Mouse (Mus musculus) midbrain, embryonic 16.5 days (tissue): ENCODE results near the gene Gtf3c5. TPM values are rescaled to one million over a fixed set of nuclear protein-coding genes. Genes with fewer than 3 reads are reported as not detected.

Experiments
- ATAC-seq: fragments of 200-750 bp; cut with Nextera tagmentation; 2 replicates; pipeline ENCODE4 v1.8.0; 2017; ENCODE audit warnings: moderate TSS enrichment
- H3K27ac ChIP-seq: fragments of 300-500 bp; sonication (generic); 2 replicates; pipeline ENCODE4 v1.5.1; 2014; ENCODE audit warnings: mild to moderate bottlenecking, low read length, mixed read lengths
- H3K27me3 ChIP-seq: fragments of 300-500 bp; sonication (generic); 2 replicates; pipeline ENCODE4 v1.6.1; 2014; ENCODE audit warnings: low read depth, low read length, mixed read lengths; ENCODE audit not compliant: control insufficient read depth, insufficient read depth
- H3K36me3 ChIP-seq: fragments of 300-500 bp; sonication (generic); 2 replicates; pipeline ENCODE4 v1.6.1; 2014; ENCODE audit warnings: mild to moderate bottlenecking, low read length, moderate library complexity, mixed read lengths; ENCODE audit not compliant: control insufficient read depth, insufficient read depth
- H3K4me1 ChIP-seq: fragments of 300-500 bp; sonication (generic); 2 replicates; pipeline ENCODE4 v1.6.1; 2014; ENCODE audit warnings: mild to moderate bottlenecking, low read length, mixed read lengths; ENCODE audit not compliant: control insufficient read depth, insufficient read depth
- H3K4me2 ChIP-seq: fragments of 300-500 bp; sonication (generic); 2 replicates; pipeline ENCODE4 v1.6.1; 2014; ENCODE audit warnings: mild to moderate bottlenecking, low read length, mixed read lengths
- H3K4me3 ChIP-seq: fragments of 300-500 bp; sonication (generic); 2 replicates; pipeline ENCODE4 v1.5.1; 2014; ENCODE audit warnings: low read depth, mild to moderate bottlenecking, low read length, moderate library complexity, mixed read lengths
- H3K9ac ChIP-seq: fragments of 300-500 bp; sonication (generic); 2 replicates; pipeline ENCODE4 v1.6.1; 2014; ENCODE audit warnings: low read depth, low read length, mixed read lengths
- H3K9me3 ChIP-seq: fragments of 300-500 bp; sonication (generic); replicated peaks from 2 replicates; pipeline ENCODE4 v1.6.1; 2014; ENCODE audit warnings: mild to moderate bottlenecking, low read length, mixed read lengths; ENCODE audit not compliant: control insufficient read depth, poor library complexity, severe bottlenecking
- WGBS: fragments of 180-500 bp; shearing (Covaris S2); extraction: QIAGEN DNeasy Blood & Tissue Kit; methylation state at CpG from one replicate; pipeline ENCODE4 v1.1.7; 2014; 5-methylcytosine and 5-hydroxymethylcytosine counted together
- polyA plus RNA-seq: library from polyadenylated mRNA; unstranded; fragments of >200 nt; fragmentation: Nextera tagmentation; extraction: Ambion mirVana; gene quantifications from 2 replicates; pipeline ENCODE4 v1.2.1, GENCODE M21; 2015

Gene Gtf3c5
- polyA plus RNA-seq, 1 experiment from 2014 or later = 42.3 TPM

- H3K4me3 ChIP-seq = no peak overlapping the region
- H3K9ac ChIP-seq = no peak overlapping the region
- no peaks in the 10 kb centered on the region; the same call in 1 of the 2 replicates for H3K4me1 ChIP-seq
- no peaks in the 10 kb centered on the region for H3K9me3 ChIP-seq
- no peaks in the 10 kb centered on the region for H3K36me3 ChIP-seq
- no peak overlapping the region for H3K27ac ChIP-seq
- ATAC-seq = no peak
- WGBS = 24% methylated on average over 2 of the region's 2 CpGs
- no peak overlapping the region for H3K4me2 ChIP-seq
- H3K27me3 ChIP-seq = peaks cover 12% of the 10 kb centered on the region
These were observed 37.6 kb upstream of the Gtf3c5 start for GRCm38 (mm10) chr2:28621111-28621510.

GRCm38 (mm10) chr2:28620522-28620921 is 37.0 kb upstream of the Gtf3c5 start:
- Histone ChIP-seq H3K9ac (no peak overlapping the region), H3K27ac (no peak overlapping the region), H3K27me3 (peaks cover 12% of the 10 kb centered on the region), H3K4me1 (no peaks in the 10 kb centered on the region; the same call in 1 of the 2 replicates), H3K36me3 (no peaks in the 10 kb centered on the region), H3K9me3 (no peaks in the 10 kb centered on the region), H3K4me3 (no peak overlapping the region), H3K4me2 (no peak overlapping the region)
- ATAC-seq = no peak
- WGBS = 67% methylated on average over 10 of the region's 10 CpGs

- no peak overlapping the region for H3K4me3 ChIP-seq
- WGBS = 83% methylated on average over 6 of the region's 6 CpGs
- H3K9me3 ChIP-seq = no peaks in the 10 kb centered on the region
- H3K9ac ChIP-seq = no peak overlapping the region
- peaks cover 12% of the 10 kb centered on the region for H3K27me3 ChIP-seq
- H3K36me3 ChIP-seq = no peaks in the 10 kb centered on the region
- ATAC-seq = no peak
- no peak overlapping the region for H3K4me2 ChIP-seq
- no peaks in the 10 kb centered on the region; the same call in 1 of the 2 replicates for H3K4me1 ChIP-seq
- H3K27ac ChIP-seq = no peak overlapping the region
These were observed 35.8 kb upstream of the Gtf3c5 start for GRCm38 (mm10) chr2:28619369-28619768.

- H3K4me2 ChIP-seq = no peak overlapping the region
- H3K27ac ChIP-seq = no peak overlapping the region
- H3K36me3 ChIP-seq = no peaks in the 10 kb centered on the region
- H3K9me3 ChIP-seq = no peaks in the 10 kb centered on the region
- no peaks in the 10 kb centered on the region; the same call in 1 of the 2 replicates for H3K4me1 ChIP-seq
- H3K27me3 ChIP-seq = peaks cover 12% of the 10 kb centered on the region
- H3K4me3 ChIP-seq = no peak overlapping the region
- WGBS = 84% methylated on average over 6 of the region's 6 CpGs
- ATAC-seq = no peak
- no peak overlapping the region for H3K9ac ChIP-seq
These were observed 35.3 kb upstream of the Gtf3c5 start for GRCm38 (mm10) chr2:28618777-28619336.

- Histone ChIP-seq H3K9me3 (no peaks in the 10 kb centered on the region), H3K9ac (no peak overlapping the region), H3K4me1 (no peaks in the 10 kb centered on the region; the same call in 1 of the 2 replicates), H3K27me3 (peaks cover 12% of the 10 kb centered on the region), H3K27ac (no peak overlapping the region), H3K36me3 (no peaks in the 10 kb centered on the region), H3K4me2 (no peak overlapping the region), H3K4me3 (no peak overlapping the region)
- WGBS = 71% methylated on average over 8 of the region's 8 CpGs
- ATAC-seq = no peak
These were observed 34.2 kb upstream of the Gtf3c5 start for GRCm38 (mm10) chr2:28617498-28618486.

GRCm38 (mm10) chr2:28616874-28617273 is 33.3 kb upstream of the Gtf3c5 start:
- no peaks in the 10 kb centered on the region for H3K9me3 ChIP-seq
- no peak for ATAC-seq
- H3K27me3 ChIP-seq = peaks cover 11% of the 10 kb centered on the region
- H3K27ac ChIP-seq = no peak overlapping the region
- H3K36me3 ChIP-seq = no peaks in the 10 kb centered on the region
- H3K4me1 ChIP-seq = no peaks in the 10 kb centered on the region; the same call in 1 of the 2 replicates
- no peak overlapping the region for H3K9ac ChIP-seq
- no peak overlapping the region for H3K4me2 ChIP-seq
- 76% methylated on average over 9 of the region's 9 CpGs for WGBS
- no peak overlapping the region for H3K4me3 ChIP-seq

- Histone ChIP-seq H3K4me2 (no peak overlapping the region), H3K27ac (no peak overlapping the region), H3K9me3 (no peaks in the 10 kb centered on the region), H3K4me1 (no peaks in the 10 kb centered on the region), H3K4me3 (no peak overlapping the region), H3K36me3 (no peaks in the 10 kb centered on the region), H3K27me3 (peaks cover 8% of the 10 kb centered on the region), H3K9ac (no peak overlapping the region)
- ATAC-seq = no peak
- WGBS = 39% methylated on average over 5 of the region's 5 CpGs
These were observed 32.8 kb upstream of the Gtf3c5 start for GRCm38 (mm10) chr2:28616358-28616757.

GRCm38 (mm10) chr2:28613599-28613998 is 30.0 kb upstream of the Gtf3c5 start:
- Histone ChIP-seq H3K27me3 (no peaks in the 10 kb centered on the region), H3K4me2 (no peak overlapping the region), H3K4me3 (no peak overlapping the region), H3K9ac (no peak overlapping the region), H3K27ac (no peak overlapping the region), H3K4me1 (no peaks in the 10 kb centered on the region), H3K9me3 (no peaks in the 10 kb centered on the region), H3K36me3 (no peaks in the 10 kb centered on the region)
- WGBS = 92% methylated on average over 10 of the region's 10 CpGs
- ATAC-seq = no peak
